Mouse (Mus musculus): ENCODE results near the gene Psat1.

Psat1 gene

DNA sequence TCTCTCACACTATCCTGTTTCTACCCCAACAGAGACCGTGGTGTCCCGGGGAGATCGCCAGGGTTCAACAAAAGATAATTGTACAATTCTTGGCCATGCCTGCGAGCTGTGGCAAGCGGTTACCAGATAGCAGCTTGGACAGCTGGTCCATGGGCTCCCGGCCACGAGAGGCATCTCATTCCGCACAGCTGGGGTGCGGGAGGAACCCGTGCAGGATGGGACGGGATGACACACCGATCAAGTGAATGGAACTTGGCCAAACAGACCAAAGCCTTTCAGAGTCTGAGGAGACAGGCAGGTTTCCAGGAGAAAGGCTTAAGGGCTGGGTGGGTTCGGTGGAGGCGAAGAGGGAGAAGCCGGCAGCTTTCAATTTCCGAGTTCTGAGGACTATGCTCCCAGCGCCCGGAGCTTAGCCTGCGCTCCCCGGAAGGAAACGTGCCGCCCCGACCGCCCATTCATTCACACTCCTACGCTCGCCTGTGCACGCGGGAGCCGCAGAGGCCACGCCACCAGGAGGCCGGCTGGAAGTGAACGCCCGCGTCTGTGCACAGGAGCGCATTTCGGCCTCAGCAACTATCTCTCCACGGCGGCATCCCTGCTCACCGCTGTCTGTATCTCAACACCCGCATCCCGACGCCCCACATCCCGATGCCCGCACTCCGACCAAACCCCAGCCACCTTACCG, 22.8 kb downstream of the Psat1 start:
- peak; percentile 20 for DNase-seq

DNA sequence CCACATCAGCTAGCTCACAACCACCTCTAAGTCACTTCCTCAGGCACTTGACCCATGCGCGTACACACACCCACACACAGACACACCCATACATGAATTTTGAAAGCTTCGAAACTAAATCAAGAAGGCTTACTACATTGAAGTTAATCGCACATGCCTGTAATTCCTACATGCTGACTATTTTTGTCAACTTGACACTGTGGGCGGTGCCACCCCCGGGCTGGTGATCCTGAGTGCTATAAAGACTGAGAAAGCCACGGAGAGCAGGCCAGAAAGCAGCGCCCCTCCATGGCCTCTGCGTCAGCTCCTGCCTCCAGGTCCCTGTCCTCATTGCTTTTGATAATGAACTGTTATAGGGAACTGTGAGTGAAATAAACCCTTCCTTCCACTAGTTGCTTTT, 23.7 kb downstream of the Psat1 start:
- no peak for DNase-seq

DNA sequence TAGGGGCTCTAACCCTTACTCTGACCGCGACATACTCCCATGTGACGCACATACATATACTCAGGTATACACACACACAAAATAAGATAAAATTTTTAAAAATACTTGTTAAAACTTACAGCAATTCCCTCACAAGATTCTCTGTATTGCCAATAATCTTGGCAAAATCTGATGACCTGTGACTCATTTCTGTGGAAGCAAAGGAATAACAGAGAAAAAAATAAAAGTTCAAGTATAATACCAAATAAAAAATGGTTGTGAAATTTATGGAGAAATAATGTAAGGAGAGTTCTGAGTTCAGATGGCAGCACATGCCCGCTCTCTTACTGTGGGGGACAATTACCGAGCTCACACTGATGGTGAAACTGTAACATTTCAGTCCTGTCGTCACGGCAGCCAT, 27.8 kb downstream of the Psat1 start:
- no peak for DNase-seq

DNA sequence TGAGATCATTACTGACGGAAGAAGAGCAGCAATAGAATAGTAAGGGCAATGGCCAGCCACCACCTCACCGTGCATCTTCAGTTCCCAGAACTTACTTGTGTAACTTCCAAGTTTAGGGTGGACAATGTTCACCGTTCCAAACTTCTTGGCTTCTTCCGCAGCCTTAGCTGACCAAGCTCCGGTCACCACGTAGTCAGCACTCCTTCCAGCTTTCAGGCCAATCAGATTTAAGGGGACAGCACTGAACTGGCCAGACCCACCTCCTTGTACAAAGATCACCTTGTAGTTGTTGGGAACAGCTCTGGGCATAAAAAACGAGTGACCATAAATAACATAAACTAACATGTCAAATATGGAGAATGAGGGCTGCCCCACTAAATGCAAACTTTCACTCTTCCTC, 29.0 kb downstream of the Psat1 start:
- peak; percentile 73 for DNase-seq

DNA sequence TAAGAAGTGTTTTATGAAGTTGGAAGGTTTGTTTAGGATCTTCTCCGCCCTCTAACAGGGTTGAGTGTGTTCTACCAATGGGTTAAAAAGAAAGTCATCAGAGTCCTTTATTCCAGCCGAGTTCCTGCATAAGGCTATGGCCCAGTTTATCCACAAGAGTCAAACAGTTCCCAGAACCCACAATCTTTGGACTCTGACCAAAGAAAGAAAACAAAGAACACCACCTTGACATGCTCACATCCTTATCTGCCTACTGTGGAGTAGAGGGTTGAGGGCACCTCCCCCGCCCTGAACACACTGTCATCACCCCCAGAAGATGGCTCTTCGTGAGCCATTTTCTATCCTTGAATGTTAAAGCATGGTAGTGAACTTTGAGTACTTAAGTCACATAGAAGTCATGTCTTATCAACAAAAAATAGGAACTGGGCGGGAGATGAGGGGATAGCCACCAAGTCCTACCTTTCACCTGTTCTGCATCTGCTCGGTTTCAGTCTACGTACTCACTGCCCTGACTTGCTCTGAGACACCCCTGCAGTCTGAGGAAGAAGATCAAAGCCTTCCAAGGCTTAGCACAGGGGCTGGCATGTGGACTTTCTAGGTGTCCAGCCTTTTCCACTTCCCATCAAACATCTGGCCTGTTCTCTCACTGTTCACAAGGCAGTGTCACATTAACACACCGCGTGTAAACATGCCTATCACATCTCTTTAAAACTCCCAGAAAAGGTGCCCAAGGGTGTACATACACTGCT, 33.7 kb downstream of the Psat1 start:
- DNase-seq, result no peak

DNA sequence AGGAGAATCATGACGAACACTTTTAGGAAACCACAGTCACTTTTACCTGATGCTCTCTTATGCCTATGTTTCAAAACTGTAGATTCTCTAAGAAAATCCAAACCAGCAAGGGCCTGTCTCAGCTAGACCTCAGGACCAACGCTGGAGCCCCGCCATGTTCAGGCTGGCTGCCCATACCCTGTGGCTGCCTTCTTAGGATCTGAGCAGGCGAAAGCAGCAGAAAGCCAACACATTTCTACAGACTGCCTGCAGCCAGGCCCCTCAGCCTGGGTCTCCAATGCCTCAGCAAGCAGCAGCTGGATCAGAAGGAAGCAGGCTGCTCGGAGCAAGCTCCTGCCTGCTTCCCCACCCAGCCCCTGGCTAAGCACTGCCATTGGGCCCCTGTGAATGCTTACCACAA, 35.7 kb downstream of the Psat1 start:
- DNase-seq, result no peak

DNA sequence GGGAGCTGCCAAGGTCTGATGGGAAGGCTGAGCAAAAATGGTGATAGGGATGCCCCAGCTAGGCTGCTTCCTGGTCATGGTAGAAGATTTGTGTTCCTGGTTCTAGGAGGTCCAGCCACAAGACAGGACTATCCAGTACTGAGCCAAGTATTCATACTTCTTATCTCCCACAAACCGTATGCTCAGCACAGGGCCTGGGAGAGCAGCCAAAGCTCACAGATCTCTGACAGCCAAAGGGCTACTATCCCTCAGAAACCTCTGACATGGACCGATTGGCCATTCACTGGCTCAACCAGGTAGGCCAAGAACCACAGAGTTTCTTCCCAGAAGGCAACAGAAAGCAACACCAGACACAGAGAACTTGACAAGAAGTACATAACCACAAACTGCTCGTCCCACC, 36.1 kb downstream of the Psat1 start:
- peak; percentile 43 for DNase-seq

DNA sequence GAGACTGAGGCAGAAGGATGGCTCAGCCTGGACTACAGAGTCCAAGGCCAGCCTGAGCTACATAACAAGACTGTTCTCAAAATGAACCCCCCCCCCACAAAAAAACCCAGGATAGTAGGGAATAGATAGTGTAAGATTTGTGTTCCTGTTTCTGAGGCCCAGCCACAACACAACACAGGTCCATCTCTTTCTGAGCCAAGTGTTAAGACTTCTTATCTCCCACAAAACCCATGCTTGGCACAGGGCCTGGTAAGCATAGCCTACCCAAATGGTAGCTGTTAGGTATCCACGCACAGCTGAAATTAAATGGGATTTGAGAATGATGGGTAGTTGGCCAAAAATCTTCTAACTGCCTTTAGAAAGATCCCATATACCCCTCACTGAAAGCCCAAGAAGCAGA, 36.6 kb downstream of the Psat1 start:
- DNase-seq, result no peak

DNA sequence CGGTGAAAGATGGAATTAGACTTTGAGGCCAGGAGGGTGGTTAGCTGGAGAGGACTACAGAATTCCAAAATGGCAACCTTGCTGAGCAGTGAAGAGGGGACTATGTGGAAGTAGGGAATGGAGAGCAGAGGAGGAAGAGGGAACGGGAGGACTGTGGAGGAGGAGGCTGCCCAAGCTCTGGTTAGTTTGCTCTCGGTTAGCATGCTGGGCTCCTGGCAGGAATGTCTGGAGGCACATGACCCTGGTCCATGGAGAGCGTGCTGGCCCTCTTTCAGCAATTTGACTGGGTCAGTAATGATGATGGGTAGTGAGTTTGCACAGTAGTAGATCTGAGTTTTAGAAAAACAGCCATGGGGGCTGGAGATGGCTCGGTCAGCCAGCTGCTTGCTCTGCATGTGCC, 39.1 kb downstream of the Psat1 start:
- DNase-seq, result peak; percentile 43

DNA sequence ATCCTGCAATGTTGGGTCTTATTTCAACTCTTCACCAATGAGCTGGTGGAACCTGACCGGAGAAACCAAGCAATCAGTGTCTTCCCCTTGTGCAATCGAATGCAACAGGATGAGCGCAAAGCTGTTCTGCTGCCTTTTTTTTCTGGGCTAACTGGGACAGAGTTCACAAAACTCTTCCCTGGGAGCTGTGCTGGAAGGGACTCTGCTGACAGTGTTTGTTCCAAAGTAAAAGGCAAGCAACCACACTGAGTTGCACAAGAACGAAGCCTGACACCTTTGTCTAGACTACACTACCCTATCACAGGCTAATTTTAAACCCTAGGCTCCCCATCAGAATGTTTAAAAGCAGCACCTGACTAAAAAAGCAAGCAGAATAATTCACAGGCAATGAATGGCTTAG, 42.4 kb downstream of the Psat1 start:
- peak; percentile 75 for DNase-seq

DNA sequence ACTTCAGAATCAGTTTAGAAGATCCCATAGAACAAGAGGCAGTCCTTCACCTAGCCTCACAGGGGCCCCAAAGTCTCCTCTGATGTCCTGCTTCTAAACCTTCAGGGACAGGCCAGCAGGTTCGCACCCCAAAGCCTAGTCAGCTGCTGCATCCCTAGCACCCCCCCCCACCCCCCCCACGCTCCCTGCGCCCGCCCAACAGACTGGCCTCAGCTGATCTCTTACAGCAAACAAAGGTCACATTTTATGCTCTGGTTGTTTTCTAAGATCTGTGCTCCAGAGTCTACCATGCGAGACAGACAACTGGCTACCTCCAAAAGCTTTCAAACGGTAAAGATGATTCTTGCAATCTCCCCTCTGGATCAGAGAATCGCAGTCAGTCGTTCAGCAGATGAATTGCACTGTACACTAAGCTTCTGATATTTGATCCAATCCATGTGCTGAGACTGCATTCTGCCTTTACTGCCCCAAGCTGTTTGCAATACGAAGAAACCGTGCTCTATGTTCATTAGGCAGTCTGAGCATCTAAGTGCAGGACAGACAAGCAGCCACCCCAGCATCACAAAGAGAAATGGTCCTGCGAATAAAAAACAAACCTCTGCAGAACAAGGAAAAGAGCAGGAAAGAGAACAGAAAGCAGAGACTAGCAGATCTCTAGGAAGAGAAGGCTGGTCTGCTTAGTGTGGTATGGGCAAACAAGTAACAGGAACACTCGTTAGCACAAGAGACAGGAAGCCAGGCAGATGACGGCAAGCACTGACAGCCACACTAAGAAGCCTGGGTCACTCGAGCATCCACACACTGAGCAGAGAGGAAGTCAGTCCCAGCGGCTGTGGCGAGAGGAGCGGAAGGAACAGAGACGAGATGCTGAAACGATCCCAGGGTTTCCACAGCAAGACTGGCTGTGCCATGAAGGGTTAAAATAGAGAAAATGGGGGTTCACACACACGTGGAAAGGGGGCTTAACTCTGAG, 43.3 kb downstream of the Psat1 start:
- DNase-seq, result peak; percentile 66

DNA sequence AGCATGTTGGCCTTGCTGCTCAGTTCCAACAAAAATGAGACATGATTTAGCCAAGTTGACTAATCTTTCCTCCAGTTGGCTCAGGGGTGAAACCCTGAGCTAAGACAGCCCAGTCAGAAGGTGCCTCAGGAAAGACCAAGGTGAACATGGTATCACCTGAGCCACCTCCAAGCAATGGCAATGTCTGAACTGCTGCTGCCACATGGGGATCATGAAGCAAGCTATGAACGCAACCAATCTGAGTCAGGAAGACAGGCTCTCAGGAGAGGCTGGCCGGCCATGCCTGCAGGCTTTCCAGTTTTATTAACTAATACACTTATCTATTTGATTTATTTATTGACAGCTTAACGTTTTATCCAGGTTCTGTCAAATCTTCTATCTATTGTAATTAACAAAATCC, 51.5 kb downstream of the Psat1 start:
- no peak for DNase-seq

DNA sequence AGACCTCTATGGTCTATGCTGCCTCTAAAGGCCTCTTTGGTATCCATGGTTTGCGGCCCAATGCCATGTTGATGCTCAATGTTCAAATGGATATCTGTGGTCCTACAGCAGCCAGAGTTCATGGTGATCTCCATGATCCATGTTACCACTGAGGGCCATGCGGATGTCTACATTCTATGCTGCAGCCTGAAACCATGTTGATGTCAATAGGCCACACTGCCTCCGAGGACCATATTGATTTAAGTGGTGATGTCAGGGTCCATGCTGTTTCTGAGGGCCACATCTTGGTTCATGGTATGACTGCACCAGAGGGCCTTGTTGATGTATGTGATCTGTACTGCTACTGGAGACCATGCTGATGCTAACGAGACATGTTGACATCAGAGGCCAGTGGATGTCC, 55.0 kb downstream of the Psat1 start:
- DNase-seq, result no peak

DNA sequence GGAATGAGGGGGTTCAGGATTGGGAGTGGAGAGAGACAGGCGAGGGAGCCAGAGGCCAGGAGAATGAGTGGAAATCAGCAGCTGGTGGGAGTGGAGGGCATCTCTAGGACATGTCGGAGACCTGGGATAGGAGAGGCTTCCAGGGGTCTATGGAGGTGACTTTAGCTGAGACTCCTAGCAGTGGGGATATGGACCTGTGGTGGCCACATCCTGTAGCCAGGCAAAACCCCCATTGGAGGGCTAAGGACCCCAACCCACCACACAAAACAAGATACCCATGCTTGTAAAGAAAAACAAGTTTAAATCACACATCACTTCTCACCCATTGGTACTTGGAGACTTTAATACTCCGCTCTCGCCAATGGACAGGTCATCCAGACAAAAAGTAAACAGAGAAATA, 58.7 kb downstream of the Psat1 start:
- no peak for DNase-seq

DNA sequence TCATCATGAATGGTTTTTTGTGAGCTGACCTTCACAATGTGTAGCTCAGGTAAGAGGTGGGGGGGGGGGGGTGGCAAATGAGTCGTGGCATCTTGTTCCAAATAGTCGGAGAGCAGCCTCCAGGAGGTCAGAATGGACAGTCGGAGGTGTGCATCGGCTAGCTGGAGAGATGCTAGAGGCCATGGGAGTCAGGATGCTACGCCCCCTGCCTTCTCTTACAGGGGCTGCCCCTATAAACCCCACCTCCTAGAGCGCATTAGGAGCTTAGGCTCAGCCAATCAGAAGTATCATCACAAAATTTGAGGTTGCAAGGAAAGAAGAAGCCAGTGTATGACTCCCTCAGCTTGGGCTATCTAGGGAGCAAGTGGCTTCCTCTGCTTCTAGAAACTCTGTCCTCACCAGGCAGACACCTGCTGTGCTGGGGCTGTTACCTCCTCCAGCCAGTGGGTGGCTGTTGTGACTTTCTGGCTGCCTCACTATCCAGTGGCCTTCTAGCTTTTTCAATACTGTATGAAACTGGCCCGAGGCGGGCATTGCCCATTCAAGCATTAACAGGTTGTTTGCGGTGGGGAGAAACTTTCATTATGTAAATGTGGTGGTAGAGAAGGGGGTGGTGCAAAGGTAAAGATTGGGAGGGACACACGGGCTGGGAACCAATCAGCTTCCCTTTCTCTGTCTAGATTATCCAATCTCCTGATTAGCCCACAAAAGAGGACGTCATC, 64.3 kb downstream of the Psat1 start:
- DNase-seq, result peak; percentile 49

DNA sequence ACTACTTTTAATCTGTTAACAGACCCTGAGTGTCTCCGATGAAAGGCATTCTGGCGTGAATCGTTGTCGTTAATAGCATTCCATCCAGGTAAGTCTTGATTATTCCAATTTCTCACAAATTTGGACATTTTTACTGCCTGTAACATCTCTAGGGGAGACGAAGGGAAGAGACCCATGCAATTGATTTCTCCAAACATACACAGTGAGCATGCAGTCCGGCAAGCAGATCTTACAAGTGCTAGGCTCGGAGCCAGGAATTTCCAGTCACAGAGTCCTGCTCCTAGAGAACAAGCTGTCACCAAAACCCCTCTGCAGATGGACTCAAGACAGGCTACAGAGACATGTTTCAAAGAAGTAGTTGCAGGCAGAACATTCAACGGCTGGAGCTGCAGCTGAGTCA, 66.4 kb downstream of the Psat1 start:
- DNase-seq, result no peak

DNA sequence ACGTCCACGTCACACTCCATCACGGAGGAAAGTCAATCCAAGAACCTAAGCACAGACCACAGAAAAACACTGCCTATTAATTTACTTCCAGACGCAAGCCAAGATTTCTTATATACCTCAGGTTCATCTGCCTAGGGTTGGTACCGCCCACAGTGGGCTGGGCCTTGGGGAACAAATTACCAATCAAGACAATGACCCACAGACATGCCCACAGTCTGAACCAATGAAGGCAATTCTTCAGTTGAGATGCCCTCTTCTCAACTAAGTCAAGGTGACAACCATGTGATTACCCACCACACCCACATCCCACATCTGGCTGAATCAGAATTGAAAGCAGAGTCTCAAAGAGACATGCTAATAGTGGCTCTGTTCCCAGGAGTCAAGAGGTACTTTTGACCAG, 67.9 kb downstream of the Psat1 start:
- DNase-seq, result no peak

DNA sequence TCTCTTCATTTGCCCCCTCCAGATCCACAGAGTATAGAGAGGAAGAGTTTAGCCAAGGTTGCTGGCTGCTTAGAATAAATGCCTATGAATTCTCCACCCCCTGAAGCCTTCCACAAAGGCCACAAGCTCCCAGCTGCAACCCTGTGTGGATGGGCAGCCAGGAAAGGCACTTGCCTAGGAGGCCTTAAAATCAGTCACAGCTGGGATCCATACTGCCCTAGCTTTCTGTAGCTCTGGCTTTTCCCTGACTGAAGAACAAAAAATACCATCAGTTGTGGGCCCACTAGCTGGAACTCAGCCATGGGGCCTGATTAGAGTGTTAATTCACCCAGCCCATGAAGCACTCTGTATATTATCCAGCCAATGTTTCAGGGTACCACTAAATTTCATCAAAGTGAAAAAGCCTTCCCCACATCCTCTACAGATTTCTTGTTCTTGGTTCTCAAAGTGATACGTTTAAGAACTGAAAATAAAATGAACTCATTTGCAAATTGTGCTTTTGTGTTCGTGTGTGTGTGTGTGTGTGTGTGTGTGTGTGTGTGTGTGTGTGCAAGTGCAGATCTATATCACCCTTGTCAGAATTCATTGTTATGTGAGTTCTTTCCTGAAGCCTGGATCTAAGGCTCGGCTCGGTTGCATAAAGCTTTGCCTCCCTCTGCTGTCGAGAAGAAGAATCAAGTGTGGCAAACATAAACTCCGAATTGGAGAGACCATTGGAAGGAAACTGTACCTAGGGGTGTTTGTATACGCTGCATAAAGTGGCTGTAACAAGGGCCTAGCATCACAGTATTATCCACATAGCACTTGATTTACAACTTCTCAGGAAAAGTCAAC, 78.1 kb downstream of the Psat1 start:
- DNase-seq, result peak; percentile 4

DNA sequence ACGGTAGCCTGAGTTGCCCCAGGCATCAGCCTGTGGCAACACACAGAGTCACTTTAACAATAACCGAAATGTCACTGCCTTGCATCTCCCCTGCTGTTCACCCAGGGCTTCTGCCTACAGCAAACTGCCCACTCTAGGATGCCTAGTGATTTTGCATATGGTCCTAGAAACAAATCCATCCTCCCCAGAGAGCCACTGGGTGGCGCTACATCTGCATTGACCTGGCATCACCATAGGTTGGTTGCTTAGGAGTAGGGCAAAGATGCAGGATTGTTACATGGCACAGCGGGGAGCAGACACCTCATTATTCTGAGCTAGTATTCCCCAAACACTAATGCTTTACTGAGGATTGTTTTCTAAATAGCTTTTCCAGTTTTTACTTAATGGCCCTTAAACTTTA, 80.3 kb downstream of the Psat1 start:
- peak; percentile 61 for DNase-seq

DNA sequence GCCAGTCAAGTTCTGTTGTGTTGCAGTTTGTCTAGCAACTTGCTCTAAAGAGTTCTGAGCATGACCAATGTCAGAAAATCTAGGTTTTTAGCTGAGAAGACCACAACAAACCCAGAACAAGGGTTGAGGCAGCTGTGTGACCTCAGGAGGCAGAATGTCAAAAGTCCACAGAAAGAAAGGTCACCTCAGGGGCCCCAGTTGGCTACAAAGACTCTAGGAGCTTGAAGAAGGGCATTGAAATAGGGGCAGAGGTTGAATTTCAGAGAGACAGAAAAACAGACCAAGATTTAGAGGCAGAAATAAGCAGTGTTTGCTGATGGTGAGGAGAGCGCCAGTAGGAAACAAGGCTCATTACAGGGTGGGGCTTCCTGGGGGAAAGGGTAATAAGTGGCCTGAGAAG, 81.0 kb downstream of the Psat1 start:
- DNase-seq, result no peak

DNA sequence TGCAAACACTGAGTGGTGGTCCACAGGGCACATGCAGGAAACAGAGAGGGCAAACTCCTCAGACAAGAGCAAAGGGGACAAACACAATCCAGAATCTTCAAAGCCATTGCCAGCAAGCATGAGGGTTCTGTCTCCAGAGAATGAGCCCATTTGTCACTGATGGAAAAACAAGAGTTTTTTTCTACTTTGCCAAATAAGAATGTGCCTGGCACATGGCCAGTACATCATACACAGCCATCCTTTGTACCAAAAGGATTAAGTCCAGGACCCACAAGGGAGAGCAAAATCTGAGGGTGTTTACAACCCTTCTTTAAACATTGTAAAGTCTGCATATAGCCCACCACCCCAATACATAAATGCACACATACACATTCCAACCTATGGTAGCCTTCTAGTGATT, 81.7 kb downstream of the Psat1 start:
- DNase-seq, result no peak

DNA sequence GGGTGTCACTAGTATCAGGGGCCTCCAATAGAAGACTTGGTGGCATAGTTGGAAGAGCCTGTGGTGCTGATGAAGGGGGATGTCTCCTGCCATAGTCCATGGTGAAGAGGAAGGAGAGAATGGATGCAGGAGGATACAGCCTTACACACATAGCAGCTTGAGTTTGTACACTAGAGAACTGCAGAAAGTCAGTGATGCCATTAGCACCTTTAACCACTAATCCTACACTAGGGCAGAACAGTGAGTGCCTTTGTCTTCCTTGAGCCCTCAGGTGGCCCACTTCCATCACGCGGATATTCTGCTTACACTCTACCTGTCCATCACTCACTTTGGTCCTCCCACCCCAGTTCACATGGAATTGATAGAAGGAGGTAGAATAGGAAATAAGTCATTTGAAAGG, 83.0 kb downstream of the Psat1 start:
- DNase-seq, result no peak
